Mouse (Mus musculus): ENCODE measurements around the gene Atp1a3. TPM values are rescaled to one million over a fixed set of nuclear protein-coding genes. Genes with fewer than 3 reads are reported as not detected.
"Not testable (repeated sequence)": the region's sequence is repeated elsewhere in the genome, so short reads cannot be mapped to it uniquely, and the experiment has no call there.

Gene Atp1a3
- 3.0 TPM in 2 replicates for polyA plus RNA-seq (2012; rRNA removed)

- DNase-seq (ENCODE audit: low read depth), result no peak
Measured at GRCm38 (mm10) chr7:25005421-25006065, at the start of gene Atp1a3. Atp1a3 (minus strand) TSS chr7:25005958.

GRCm38 (mm10) chr7:25052587-25052986 is 46.8 kb upstream of the Atp1a3 start:
- no peak for DNase-seq (ENCODE audit: low read depth)

GRCm38 (mm10) chr7:25049295-25049930 is 43.7 kb upstream of the Atp1a3 start:
- no peak for DNase-seq (ENCODE audit: low read depth)

GRCm38 (mm10) chr7:25047363-25047762 is 41.6 kb upstream of the Atp1a3 start:
- no peak for DNase-seq (ENCODE audit: low read depth)

- not testable (repeated sequence) for DNase-seq (ENCODE audit: low read depth)
Measured at GRCm38 (mm10) chr7:25044599-25044998, 38.8 kb upstream of the Atp1a3 start.

GRCm38 (mm10) chr7:25041921-25042320 is 36.2 kb upstream of the Atp1a3 start:
- DNase-seq (ENCODE audit: low read depth), result no peak

GRCm38 (mm10) chr7:25035916-25036315 is 30.2 kb upstream of the Atp1a3 start:
- no peak for DNase-seq (ENCODE audit: low read depth)

- DNase-seq (ENCODE audit: low read depth), result no peak
Measured at GRCm38 (mm10) chr7:25034796-25035195, 29.0 kb upstream of the Atp1a3 start.

GRCm38 (mm10) chr7:25031528-25031927 is 25.8 kb upstream of the Atp1a3 start:
- no peak for DNase-seq (ENCODE audit: low read depth)

- no peak for DNase-seq (ENCODE audit: low read depth)
Measured at GRCm38 (mm10) chr7:25030032-25030753, 24.4 kb upstream of the Atp1a3 start.

GRCm38 (mm10) chr7:25026452-25026851 is 20.7 kb upstream of the Atp1a3 start:
- no peak for DNase-seq (ENCODE audit: low read depth)

- no peak for DNase-seq (ENCODE audit: low read depth)
Measured at GRCm38 (mm10) chr7:25025855-25026439, 20.2 kb upstream of the Atp1a3 start.

GRCm38 (mm10) chr7:25011592-25011991 is 5.8 kb upstream of the Atp1a3 start:
- no peak for DNase-seq (ENCODE audit: low read depth)

- DNase-seq (ENCODE audit: low read depth), result no peak
Measured at GRCm38 (mm10) chr7:25010090-25010913, 4.5 kb upstream of the Atp1a3 start.

GRCm38 (mm10) chr7:25009099-25009700 is 3.4 kb upstream of the Atp1a3 start:
- DNase-seq (ENCODE audit: low read depth), result no peak

- DNase-seq (ENCODE audit: low read depth), result no peak
Measured at GRCm38 (mm10) chr7:25008635-25009034, 2.9 kb upstream of the Atp1a3 start.

GRCm38 (mm10) chr7:25007609-25008374 is 2.0 kb upstream of the Atp1a3 start:
- DNase-seq (ENCODE audit: low read depth), result no peak

GRCm38 (mm10) chr7:25006586-25007364 is 1.0 kb upstream of the Atp1a3 start:
- DNase-seq (ENCODE audit: low read depth), result peak; percentile 27

GRCm38 (mm10) chr7:25006171-25006570 is 413 bp upstream of the Atp1a3 start:
- no peak for DNase-seq (ENCODE audit: low read depth)

- no peak for DNase-seq (ENCODE audit: low read depth)
Measured at GRCm38 (mm10) chr7:25004806-25005205, 952 bp downstream of the Atp1a3 start.
